Mouse (Mus musculus) lung, postnatal 0 days (tissue): ENCODE results near the gene Slc7a6os.

Source experiments
- CTCF ChIP-seq: IDR thresholded peaks from 2 replicates; pipeline ENCODE4 v1.5.1; 2016; ENCODE audit warnings: antibody characterized with exemption, mild to moderate bottlenecking
- EP300 ChIP-seq: IDR thresholded peaks from 2 replicates; pipeline ENCODE4 v1.6.1; 2016; ENCODE audit warnings: antibody characterized with exemption, mild to moderate bottlenecking, control low read depth

- TF ChIP-seq CTCF (no peak), EP300 (no peak)
These were observed 59.7 kb downstream of the Slc7a6os start for GRCm38 (mm10) chr8:106151041-106151440.
